Mouse (Mus musculus) regulatory T cell (primary cell): Measurements from ENCODE around the gene Gpd1.

Source experiments
- in situ Hi-C: fragments of 300-600 bp; cut with MboI, MseI; formaldehyde crosslinking; loops from one replicate; pipeline ENCODE4 v1.15.1; 2025; ENCODE audit warnings: high pct_unique_total_duplicates

Gene Gpd1

DNA sequence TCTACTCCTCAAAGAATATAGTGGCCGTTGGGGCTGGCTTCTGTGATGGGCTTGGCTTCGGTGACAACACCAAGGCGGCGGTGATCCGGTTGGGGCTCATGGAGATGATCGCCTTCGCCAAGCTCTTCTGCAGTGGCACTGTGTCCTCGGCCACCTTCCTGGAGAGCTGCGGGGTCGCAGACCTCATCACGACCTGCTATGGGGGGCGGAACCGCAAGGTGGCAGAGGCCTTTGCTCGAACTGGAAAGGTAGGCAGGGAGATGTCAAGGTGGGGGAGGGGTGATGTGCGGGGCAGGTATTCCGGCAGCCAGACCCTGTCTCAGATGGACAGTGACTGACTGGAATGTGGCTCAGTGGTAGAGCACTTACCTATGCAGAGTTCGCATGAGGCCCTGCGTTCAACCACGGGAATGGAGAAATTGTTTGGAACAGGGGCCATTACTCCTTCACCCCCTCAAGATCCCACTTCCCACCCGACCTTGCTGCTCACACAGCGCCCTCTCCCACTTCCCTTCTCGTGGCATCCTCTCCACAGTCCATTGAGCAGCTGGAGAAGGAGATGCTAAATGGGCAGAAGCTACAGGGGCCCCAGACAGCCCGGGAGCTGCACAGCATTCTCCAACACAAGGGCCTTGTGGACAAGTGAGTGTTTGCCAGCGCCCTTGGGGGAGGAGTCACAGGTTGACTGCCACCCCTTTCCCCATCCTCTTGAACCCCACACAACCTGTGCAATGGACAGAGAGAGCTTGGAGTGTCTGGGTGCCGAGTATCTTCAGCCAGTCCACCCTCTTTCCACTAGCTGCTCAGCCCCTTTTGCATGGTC lies 4.8 kb downstream of the Gpd1 start:
- in situ Hi-C loops = loop anchor here (10.0 kb wide), 1 partner anchor 183 kb away; no protein-coding TSS in a partner anchor

DNA sequence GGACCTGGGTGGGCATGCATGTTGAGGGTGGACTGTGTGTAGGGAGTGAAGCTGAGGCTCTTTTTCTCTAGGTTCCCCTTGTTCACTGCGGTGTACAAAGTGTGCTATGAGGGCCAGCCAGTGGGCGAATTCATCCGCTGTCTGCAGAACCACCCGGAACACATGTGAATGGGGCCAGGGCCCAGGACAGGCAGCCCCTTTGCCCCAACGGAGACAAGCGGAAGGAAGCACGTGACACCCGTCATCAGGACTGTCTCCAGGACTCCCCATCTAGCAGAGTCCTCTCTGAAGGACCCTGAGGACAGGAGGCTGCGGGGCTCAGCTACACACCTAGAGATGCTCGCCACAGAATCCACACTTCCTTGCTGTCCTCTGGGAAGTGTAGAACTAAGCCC lies 5.8 kb downstream of the Gpd1 start:
- in situ Hi-C loops = loop anchor here (10.0 kb wide), 1 partner anchor 182 kb away; no protein-coding TSS in a partner anchor

DNA sequence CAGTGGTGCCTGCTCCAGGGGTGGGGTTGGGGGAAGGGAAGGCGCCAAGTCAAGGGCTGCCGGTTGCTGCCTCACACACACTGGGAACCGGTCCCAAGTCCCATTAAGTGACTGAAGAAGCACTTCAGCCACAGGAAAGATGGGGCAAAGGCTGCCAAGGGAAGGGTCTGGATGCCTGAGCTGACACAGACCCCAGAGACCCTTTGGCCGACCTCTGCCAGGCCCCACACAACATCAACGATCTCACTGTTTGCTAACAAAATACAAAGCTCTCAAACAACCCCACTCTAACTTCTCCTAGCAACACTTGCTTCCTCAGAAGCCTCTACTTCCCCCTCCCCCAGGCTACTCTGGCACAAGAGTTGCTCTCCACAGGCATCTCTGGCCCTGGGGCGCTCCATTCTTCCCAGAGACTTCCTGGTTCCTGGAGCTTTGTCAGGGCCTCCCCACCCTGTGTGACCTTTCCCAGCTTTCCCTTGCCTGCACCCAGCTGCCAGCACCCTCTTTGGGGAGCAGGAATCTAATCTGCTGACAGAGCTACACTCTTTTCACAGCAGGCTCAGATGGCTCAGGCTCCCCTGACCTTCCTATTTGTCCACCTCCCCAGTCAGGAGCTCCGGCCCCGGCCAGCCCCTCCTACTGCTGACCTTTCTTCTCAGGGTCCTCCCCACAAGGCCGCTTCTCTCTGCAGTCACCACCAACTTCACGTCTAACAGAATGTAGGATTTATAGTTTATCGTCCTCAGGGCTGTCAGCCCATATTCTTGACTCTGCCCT lies 6.4 kb downstream of the Gpd1 start:
- in situ Hi-C loops = loop anchor here (10.0 kb wide), 1 partner anchor 181 kb away; no protein-coding TSS in a partner anchor

DNA sequence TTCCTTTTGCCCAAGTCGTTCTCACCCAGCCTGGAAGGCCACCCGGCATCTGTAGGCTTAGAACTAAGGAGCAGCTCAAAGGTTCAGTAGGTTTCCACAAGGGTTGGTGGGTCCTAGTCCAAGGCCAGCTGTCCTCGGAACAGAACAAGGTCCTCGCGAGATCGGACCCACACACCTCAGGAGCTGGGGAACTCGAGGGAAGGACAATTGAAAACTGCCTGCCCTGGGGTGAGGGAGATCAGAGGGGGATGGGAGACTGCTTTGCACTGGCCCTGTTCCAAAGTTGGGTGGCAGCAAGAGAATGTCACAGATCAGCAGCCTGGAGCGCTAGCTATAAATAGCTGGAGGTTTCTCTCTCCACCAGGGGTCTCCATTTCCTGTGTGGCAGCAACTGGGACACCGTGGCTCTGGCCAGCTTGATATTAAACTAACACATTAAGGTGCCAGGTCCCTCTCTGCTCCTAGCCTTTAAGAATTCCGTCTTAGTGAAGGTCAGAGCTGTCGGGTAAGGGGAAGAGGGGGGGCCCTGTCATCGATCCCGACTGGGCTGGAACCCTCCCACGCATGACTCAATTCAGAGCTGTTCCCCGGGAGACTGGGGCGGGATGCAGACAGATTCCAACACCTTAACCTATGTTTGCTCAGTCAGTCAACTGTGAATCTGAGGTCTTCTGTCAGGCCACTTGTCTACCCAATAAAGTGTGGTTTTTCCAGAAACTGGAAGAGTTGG lies 7.1 kb downstream of the Gpd1 start:
- in situ Hi-C loops = loop anchor here (5.0 to 10.0 kb wide), 2 partner anchors 48 to 180 kb away; partner anchors contain the start of gene Cers5

DNA sequence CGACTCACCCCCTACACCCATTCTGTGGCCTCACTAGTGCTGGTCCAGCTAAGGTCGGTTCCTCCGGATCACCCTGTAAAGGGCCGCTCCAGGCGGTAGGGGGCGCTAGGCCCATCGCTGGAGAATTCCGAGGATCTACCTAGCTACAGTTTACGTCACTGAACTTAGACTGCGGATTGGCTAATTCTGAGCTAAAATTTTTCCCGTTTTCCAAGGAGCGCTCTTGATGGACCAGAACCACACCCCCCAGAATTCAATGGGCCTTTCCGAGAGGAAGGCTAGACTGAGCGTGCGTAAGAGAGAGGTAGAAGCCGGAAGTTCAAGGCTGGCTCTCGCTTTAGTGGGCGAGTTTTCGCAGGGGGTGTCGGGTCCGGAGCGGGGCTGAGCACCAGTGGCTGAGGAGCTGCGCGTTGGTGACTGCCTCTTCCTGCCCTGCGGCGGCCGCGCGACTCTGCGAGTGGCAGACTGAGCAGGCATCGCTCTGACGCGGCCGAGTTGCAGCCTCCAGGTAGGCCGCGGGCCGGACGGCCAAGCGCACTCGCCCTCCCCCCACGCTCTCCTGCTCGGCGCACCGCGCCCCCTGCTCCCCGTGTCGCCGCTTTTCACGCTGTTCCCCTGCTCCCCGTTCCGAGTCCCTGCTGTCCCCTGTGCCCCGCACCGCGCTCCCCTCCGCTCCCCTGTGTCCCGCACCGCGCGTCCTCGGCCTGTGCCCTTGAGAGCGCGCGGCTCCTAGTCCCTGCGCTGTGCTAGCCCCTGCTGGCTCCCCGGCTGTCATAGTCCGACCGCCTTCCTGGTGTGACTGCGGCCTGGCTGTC lies 8.2 kb downstream of the Gpd1 start, which contains the start of gene Cox14:
Cox14 (plus strand) TSS at position 278 of the 815 bp plus-strand sequence.
- in situ Hi-C loops = loop anchor here (5.0 to 10.0 kb wide), 2 partner anchors 47 to 179 kb away; partner anchors contain the start of gene Cers5

DNA sequence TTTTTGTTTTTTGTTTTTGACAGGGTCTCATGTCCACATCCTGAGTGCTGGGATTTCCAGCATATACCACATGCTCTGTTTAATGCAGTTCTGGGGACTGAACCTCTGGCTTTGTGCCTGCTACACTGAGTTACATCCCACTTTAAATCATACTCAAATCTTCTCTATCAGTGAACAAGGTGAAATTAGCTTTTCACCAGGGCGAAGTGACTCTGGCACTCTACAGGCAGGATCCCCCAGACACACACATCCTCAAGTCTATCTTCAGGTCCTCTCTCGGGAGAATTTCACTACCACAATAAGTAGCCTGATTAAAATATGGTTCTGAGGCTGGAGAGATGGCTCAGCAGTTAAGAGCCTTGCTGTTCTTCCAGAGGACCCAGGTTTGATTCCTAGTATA lies 9.2 kb downstream of the Gpd1 start:
- in situ Hi-C loops = loop anchor here (5.0 to 10.0 kb wide), 2 partner anchors 46 to 178 kb away; partner anchors contain the start of gene Cers5

DNA sequence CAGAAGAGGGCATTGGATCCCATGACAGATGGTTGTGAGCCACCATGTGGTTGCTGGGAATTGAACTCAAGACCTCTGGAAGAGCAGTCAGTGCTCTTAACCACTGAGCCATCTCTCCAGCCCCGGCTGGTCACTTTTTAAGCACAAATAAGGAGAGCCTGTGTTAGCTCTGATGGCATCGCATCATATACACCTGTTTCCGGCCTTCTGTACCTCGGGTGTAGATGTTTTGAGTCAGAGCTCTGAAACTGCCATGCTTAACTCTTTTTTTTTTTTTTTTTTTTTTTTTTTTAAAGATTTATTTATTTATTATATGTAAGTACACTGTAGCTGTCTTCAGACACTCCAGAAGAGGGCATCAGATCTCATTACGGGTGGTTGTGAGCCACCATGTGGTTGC lies 9.7 kb downstream of the Gpd1 start:
- in situ Hi-C loops = loop anchor here (5.0 to 10.0 kb wide), 2 partner anchors 45 to 178 kb away; partner anchors contain the start of gene Cers5

DNA sequence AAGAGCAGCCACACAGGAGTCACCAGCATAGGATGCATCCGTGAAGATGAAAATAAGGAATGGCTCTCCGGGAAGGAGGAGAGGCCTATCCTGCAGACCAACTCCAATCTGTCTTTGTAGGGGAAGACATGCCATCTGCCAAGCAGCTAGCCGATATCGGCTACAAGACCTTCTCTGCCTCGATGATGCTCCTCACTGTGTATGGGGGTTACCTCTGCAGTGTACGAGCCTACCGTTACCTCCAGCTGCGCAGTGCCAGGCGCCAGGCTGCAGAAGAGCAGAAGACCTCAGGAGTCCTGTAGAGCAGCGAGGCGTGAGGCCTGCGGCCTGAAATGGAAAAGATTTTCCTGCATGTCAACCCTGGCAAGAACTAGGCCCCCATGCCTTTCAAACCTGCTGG lies 10.2 kb downstream of the Gpd1 start:
- in situ Hi-C loops = loop anchor here (5.0 to 10.0 kb wide), 2 partner anchors 45 to 177 kb away; partner anchors contain the start of gene Cers5

DNA sequence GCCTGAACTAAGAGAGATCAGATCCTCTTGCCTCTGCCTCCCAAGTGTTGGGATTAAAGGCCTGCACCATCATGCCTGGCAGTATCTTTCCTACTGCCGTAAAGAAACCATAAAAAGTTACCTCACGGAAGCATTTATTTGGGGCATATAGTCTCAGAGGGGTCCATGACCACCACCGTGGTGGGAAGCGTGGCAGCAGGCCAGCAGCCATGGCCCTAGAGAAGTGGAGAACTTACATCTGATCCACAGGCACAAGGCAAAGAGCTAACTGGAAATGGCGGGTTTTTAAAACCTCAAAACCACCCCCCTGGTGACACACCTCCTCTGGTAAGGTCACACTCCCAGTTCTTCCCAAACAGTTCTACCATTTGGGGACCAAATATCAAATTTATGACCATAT lies 10.9 kb downstream of the Gpd1 start:
- in situ Hi-C loops = loop anchor here (5.0 to 10.0 kb wide), 2 partner anchors 44 to 177 kb away; partner anchors contain the start of gene Cers5

DNA sequence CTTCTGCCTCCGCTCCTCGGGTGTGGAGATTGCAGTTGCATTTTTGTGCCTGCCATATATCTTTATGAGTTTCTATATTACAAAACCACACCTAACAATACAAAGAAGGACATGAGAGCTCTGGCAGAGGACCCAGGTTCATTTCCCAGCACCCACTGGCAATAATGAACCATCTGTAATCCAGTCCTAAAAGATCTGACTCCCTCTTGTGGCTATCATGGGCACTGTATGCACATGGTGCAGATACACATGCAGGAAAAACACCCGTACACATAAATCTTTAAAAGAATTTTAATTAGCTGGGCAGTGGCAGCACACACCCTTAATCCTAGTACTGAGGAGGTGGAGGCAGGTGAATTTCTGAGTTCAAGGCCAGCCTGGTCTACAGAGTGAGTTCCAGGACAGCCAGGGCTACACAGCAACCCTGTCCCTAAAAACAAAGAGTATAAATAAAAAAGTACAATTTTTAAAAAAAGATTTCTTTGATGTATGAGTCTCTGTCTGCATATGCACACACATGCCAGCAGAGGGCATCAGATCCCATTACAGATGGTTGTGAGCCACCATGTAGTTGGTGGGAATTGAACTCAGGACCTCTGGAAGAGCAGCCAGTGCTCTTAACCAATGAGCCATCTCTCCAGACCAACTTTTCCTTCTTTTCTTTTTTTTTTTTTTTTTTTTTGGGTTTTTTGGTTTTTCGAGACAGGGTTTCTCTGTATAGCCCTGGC lies 11.9 kb downstream of the Gpd1 start:
- in situ Hi-C loops = loop anchor here (5.0 to 10.0 kb wide), 2 partner anchors 43 to 176 kb away; partner anchors contain the start of gene Cers5

DNA sequence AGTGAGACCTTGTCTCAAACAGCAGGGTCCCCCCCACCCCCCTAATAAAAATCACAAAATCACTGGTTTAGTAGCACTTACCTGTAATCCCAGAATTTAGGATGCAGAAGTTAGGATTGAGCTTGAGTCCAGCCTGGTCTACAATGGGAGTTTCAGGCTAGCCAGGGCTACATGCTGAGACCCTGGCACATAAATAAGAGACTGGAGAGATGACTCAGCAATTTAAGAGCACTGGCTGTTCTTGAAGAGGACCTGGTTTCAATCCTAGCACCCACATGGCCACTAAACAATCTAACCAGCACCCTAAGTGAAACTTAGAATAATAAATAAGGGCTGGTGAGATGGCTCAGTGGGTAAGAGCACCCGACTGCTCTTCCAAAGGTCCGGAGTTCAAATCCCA lies 13.9 kb downstream of the Gpd1 start:
- in situ Hi-C loops = no loop called here

DNA sequence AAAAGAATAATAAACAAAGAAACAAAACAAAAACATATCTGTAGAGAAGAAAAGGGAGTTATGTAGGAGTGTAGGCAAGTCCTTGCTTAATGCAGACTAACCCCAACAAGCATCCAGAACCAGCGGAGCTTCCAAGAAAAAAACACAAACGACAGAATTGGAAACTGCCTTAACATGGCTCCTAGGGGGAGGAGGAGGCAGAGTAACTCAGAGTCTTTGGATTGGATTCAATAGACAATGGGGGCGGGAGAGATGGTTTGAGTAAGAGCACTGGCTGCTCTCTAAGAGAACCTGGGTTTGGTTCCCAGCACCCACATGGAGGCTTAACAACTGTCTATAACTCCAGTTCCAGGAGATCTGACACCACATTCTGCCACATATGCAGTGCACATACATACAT lies 14.4 kb downstream of the Gpd1 start:
- in situ Hi-C loops = no loop called here

DNA sequence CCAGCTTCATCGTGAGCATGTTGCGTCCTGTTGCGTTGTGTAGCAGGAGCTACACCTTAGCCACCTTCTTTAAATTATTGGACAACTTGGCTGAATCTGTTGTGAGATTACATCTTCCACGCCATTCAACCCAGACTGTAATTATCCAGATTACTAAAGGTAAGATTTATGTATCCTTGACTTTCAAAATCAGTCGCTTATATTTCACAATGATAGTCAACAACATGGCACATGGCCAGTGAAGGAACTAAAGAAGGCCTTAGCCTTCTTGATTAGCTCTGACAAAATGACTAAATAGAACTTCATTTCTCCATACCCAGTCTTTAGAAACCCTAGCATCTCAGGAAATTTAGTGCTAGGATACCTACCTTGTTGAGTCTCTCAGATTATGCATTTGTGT lies 15.9 kb downstream of the Gpd1 start:
- in situ Hi-C loops = no loop called here

DNA sequence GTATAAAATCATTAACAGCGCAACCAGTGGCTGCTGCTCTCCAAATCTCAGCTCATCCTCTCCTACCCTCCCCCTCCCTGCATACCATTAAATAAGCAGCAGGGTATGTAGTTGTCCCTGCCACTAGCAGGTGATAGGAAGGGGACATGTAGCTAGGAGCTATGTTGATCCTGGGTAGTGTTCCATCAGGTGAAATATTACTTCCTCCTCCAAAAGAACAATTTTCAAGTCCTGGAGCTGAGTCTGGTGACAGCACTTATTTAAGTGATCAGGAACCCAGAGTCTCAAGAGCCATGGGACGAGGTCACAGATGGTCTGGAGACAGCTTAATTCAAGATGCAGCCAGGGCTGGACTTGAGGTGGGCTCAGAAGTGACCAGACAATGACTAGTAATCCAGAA lies 18.3 kb downstream of the Gpd1 start:
- in situ Hi-C loops = no loop called here

DNA sequence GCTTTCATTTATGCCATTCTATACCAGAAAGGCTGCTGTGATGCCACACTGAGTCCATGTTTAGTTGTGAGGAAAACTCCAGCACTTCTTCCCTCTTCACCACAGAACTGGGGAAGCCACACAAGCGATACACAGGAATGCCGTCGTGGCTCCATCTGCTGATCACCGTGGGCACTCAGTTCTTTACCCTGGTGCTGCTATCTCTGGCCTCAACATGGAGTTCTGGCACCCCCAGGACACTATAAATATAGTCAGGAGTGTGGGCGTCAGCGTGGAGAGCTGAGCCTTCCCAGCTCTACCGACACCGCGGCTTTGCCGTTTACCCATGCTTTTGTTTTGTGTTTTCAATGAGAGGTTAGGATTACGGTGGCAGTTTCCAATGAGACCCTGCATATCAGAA lies 19.4 kb downstream of the Gpd1 start:
- in situ Hi-C loops = no loop called here

DNA sequence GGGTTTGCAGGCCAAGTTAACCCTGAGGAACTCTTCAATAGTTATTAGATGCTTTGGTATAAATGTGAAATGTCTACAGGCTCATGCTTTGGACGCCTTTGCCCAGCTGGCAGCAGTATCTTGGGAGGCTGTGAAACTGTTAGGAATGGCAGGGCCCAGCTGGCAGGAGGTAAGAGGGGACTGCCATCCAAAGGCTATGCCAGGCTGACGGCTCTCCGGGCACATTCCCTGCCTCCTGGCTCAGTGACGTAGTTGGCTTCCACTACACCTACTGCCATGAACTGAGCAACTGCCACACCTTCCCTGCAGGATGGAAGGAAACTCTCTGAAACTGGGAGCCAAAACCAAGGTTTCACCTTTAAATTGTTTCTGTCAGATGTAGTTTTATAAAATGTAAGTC lies 22.9 kb downstream of the Gpd1 start:
- in situ Hi-C loops = no loop called here

DNA sequence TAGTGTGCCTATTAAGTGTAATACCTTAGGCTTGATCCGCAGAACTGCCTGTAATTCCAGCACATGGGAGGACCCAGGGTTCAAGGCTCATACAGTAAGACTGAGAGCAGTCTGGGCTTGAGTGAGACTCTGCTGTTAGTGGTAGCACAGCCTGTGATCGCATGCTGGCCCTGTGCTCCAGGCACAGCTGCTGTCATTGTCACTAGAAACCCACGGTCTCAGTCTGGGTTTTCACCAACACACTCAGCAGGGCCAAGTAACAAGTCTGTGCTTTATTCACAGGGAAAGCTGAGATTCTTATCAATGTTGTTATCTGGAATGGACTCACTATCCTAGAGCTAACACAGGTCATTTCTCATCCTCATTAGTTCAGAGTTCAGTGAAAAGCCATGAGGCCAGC lies 36.9 kb downstream of the Gpd1 start:
- in situ Hi-C loops = loop anchor here (25.0 kb wide), 1 partner anchor 892 kb away; the partner anchor contains the start of gene Kmt2d

DNA sequence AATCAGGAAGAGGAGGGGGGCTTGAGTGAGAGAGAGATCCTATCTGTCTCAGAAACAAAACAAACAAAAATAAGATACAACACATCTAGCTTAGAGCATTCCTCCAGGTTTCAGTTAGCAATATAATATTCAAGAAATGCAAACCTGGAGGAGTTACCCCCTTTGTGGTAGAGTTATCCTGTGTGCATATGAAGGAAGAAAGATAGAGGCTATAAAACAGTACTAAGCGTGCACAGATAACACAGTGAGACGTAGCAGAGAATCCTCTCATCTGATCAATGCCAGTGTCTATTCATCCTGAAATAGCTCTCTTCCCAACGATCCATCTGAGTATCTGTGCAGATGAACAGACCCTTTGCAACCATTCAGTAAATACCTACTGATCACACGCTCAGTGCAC lies 50.2 kb downstream of the Gpd1 start:
- in situ Hi-C loops = loop anchor here (25.0 kb wide), 1 partner anchor 905 kb away; the partner anchor contains the start of gene Kmt2d

DNA sequence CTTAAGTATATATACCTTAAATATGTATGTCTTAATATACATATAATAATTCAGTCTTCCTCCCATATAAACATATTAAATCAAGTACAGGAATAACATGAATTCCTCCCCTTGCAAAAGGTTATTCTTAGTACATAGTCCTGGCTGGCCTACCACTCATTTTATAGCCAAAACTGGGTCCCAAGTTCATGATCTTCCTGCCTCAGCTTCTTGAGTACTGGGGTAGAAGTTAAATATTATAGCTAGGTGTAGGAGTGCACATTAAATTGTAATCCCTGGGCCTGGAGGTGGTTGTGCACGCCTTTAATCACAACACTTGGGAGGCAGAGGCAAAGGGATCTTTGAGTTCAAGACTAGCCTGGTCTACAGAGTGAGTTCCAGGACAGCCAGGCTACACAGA lies 51.4 kb downstream of the Gpd1 start:
- in situ Hi-C loops = loop anchor here (25.0 kb wide), 1 partner anchor 906 kb away; the partner anchor contains the start of gene Kmt2d
